Mouse (Mus musculus) brain, embryonic 14.5 days (tissue): Measurements from ENCODE around the gene Ubash3b.

Experiments
- CTCF ChIP-seq: fragments of 200-500 bp; IDR thresholded peaks from 2 replicates; pipeline ENCODE4 v1.5.1; 2012; ENCODE audit warnings: inconsistent platforms, mild to moderate bottlenecking, moderate library complexity, borderline replicate concordance; ENCODE audit not compliant: insufficient read depth, insufficient read length; ENCODE audit errors: extremely low read depth
- POLR2A ChIP-seq: fragments of 200-500 bp; IDR thresholded peaks from 2 replicates; pipeline ENCODE4 v1.6.1; 2012; ENCODE audit warnings: mild to moderate bottlenecking, inconsistent platforms, borderline replicate concordance; ENCODE audit not compliant: poor library complexity, insufficient read depth, insufficient read length, severe bottlenecking; ENCODE audit errors: extremely low read depth

- no peak for TF ChIP-seq CTCF
- TF ChIP-seq POLR2A, result no peak
These were observed 31.6 kb downstream of the Ubash3b start for GRCm38 (mm10) chr9:41129802-41130480.
